Mouse (Mus musculus): ENCODE measurements around the gene Scai. TPM values are rescaled to one million over a fixed set of nuclear protein-coding genes. Genes with fewer than 3 reads are reported as not detected.

The Scai gene
- polyA plus RNA-seq, 1 experiment: 1.6 TPM

DNA sequence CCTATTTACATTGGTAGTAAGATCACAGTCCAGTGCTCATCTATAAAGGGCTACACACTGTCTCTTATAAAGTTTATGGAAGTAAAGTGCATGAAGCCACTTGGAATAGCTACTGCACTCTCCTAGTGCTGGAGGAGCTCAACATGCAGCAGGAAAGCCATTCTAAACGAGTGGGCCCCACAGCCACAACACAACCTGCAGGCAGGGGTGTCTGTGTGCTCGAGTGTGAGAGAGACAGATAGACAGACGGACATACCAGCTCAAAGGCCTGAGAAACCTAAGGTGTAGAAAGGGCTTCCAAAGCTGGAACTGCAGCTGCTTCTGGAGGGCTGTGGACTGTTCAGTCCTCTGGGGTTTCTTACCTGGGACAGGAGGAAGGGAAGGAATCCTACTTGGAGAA lies 174.0 kb downstream of the Scai start:
- WGBS: 69% methylated on average over 3 of the region's 3 CpGs
- DNase-seq (ENCODE audit: low read depth in 1 of 2, low spot score in 2 of 2): no peak
- Histone ChIP-seq H3K27ac (ENCODE audit: insufficient read depth, low read length) (no peak overlapping the region), H3K4me3 (ENCODE audit: extremely low read depth, insufficient read depth, insufficient read length) (no peak overlapping the region), H3K4me1 (ENCODE audit: control insufficient read depth, insufficient read depth, insufficient read length) (peaks cover 19% of the 10 kb centered on the region), H3K36me3 (ENCODE audit: control insufficient read depth, insufficient read depth, low read length) (peaks cover 36% of the 10 kb centered on the region), H3K27me3 (ENCODE audit: control insufficient read depth, insufficient read depth, low read length) (no peaks in the 10 kb centered on the region)
- TF ChIP-seq POLR2A (IDR thresholded peaks at IDR 0.05; ENCODE audit: low read depth, low read length) (no peak), CTCF (IDR thresholded peaks at IDR 0.05; ENCODE audit: extremely low read depth, insufficient read depth, insufficient read length, insufficient replicate concordance) (no peak)

Other genes with a start within 250 kb of the Scai start
- gene Wdr38, start 193.3 kb downstream of the Scai start, polyA plus RNA-seq (2012; rRNA removed): 0.44 and 0.50 TPM in 2 replicates
- gene Arpc5l, start 185.4 kb downstream of the Scai start, polyA plus RNA-seq (2012; rRNA removed): 51.0 and 82.0 TPM in 2 replicates
- 149 and 220 TPM in 2 replicates for gene Rpl35, start 185.1 kb downstream of the Scai start, polyA plus RNA-seq (2012; rRNA removed)
- gene Golga1, start 125.2 kb downstream of the Scai start, polyA plus RNA-seq (2012; rRNA removed): 6.4 and 7.7 TPM in 2 replicates
- gene Ppp6c, start 35.7 kb upstream of the Scai start, polyA plus RNA-seq (2012; rRNA removed): 11.0 and 11.8 TPM in 2 replicates

All from spleen, adult 2 months (tissue).